Mouse (Mus musculus) embryonic fibroblast, embryonic 13.5 days (primary cell): ENCODE data around the gene Cryge.

ENCODE experiments used
- CTCF ChIP-seq: IDR thresholded peaks from 2 replicates; pipeline ENCODE4 v1.5.1; 2011; ENCODE audit warnings: mild to moderate bottlenecking, control low read depth, low read length, moderate library complexity, borderline replicate concordance; ENCODE audit not compliant: insufficient read depth
- POLR2A ChIP-seq: IDR thresholded peaks from 2 replicates; pipeline ENCODE4 v1.6.1; 2011; ENCODE audit warnings: low read depth, mild to moderate bottlenecking, control low read depth, low read length, moderate library complexity

DNA sequence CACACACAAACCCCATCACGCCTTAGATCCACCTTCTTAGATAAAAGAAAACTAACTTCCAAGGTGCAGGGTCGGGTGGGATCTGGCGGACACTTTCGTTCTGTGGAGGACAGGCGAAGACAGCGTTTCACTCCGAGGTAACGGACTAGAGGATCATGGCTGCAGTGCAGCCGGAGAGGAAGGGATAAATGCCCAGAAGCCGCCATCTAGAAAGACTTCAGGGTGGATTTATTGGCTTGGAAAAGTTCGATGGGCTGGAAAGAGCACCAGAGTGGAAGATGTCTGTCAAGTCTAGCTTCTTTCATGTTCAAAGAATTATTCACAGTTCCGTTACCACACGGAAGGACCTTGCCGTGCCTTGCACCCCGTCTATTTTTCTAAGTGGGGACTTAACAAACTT lies 13.3 kb upstream of the Cryge start:
- no peak for TF ChIP-seq CTCF
- no peak for TF ChIP-seq POLR2A
